8 mouse cellular contexts compared by ENCODE assay signal in genomic region chr10:121427136-121427535, GRCm38 (mm10). TPM values are rescaled to one million over a fixed set of nuclear protein-coding genes. Genes with fewer than 3 reads are reported as not detected.
DNase-seq lines count a peak whose midpoint lies in the region; ATAC-seq and TF ChIP-seq lines count a peak whose summit lies in the region.

No protein-coding gene starts in this region.

- H3K4me3 ChIP-seq in left cerebral cortex, adult 2 months = no peak overlapping the region
- no peak overlapping the region for H3K4me3 ChIP-seq in bone marrow macrophage, adult 2 months (ENCODE audit: insufficient read depth, low read length)
- H3K4me3 ChIP-seq in kidney, postnatal 0 days (replicated peaks; ENCODE audit: low read depth, low read length) = no peak overlapping the region
- H3K4me3 ChIP-seq in hindbrain, embryonic 14.5 days (replicated peaks; ENCODE audit: low read length) = no peak overlapping the region

- no peak for TF ChIP-seq POLR2A in bone marrow macrophage, adult 2 months (IDR thresholded peaks at IDR 0.05; ENCODE audit: borderline replicate concordance, low read depth, low read length)

- H3K9me3 ChIP-seq in kidney, postnatal 0 days (replicated peaks; ENCODE audit: low read length) = no peaks in the 10 kb centered on the region
- H3K9me3 ChIP-seq in hindbrain, embryonic 14.5 days (ENCODE audit: control insufficient read depth, low read length) = no peaks in the 10 kb centered on the region

- no peaks in the 10 kb centered on the region for H3K27me3 ChIP-seq in kidney, postnatal 0 days (ENCODE audit: insufficient read depth, low read length)
- H3K27me3 ChIP-seq in hindbrain, embryonic 14.5 days (ENCODE audit: control insufficient read depth, insufficient read depth, low read length) = no peaks in the 10 kb centered on the region

- no peaks in the 10 kb centered on the region for H3K36me3 ChIP-seq in kidney, postnatal 0 days (ENCODE audit: insufficient read depth, low read length)
- no peaks in the 10 kb centered on the region for H3K36me3 ChIP-seq in hindbrain, embryonic 14.5 days (replicated peaks; ENCODE audit: control insufficient read depth, insufficient read depth)

- TF ChIP-seq CTCF in left cerebral cortex, adult 2 months (IDR thresholded peaks at IDR 0.05) = peak; percentile 48
- TF ChIP-seq CTCF in bone marrow macrophage, adult 2 months (IDR thresholded peaks at IDR 0.05; ENCODE audit: low read depth, low read length) = peak; percentile 51; the same call in 1 of the 2 replicates
- peak; percentile 67 for TF ChIP-seq CTCF in kidney, postnatal 0 days (IDR thresholded peaks at IDR 0.05; ENCODE audit: low read depth)

- DNase-seq in left cerebral cortex, adult 2 months (ENCODE audit: extremely low spot score in 1 of 2, low spot score in 2 of 2) = no peak
- no peak for DNase-seq in left cerebral cortex, adult 18-20 months (ENCODE audit: low spot score in 2 of 2)
- DNase-seq in kidney, postnatal 0 days (ENCODE audit: low spot score) = no peak
- DNase-seq in spleen, adult 12 weeks (ENCODE audit: low spot score) = peak; percentile 24
- no peak for DNase-seq in left cerebral cortex, adult 8-10 months (ENCODE audit: low spot score in 2 of 2)
- DNase-seq in right cerebral cortex, adult 18-20 months = no peak
- no peak for DNase-seq in hindbrain, embryonic 14.5 days (ENCODE audit: low spot score)

- H3K4me1 ChIP-seq in bone marrow macrophage, adult 2 months (ENCODE audit: control insufficient read depth, insufficient read depth, low read length) = peaks cover 80% of the 10 kb centered on the region
- peaks cover 53% of the 10 kb centered on the region for H3K4me1 ChIP-seq in kidney, postnatal 0 days (replicated peaks; ENCODE audit: insufficient read depth, low read length)
- H3K4me1 ChIP-seq in hindbrain, embryonic 14.5 days (replicated peaks; ENCODE audit: control insufficient read depth, insufficient read depth, low read length) = peaks cover 28% of the 10 kb centered on the region

- no peak for ATAC-seq in kidney, postnatal 0 days (replicated peaks; ENCODE audit: low FRiP score, low read depth)
- no peak for ATAC-seq in hindbrain, embryonic 14.5 days (ENCODE audit: low FRiP score)

- H3K27ac ChIP-seq in left cerebral cortex, adult 2 months = peak overlapping the region; percentile 80
- peak overlapping the region; percentile 61 for H3K27ac ChIP-seq in bone marrow macrophage, adult 2 months (ENCODE audit: insufficient read depth, low read depth, low read length)
- H3K27ac ChIP-seq in kidney, postnatal 0 days = peak overlapping the region; percentile 70
- no peak overlapping the region for H3K27ac ChIP-seq in hindbrain, embryonic 14.5 days

- H3K9ac ChIP-seq in kidney, postnatal 0 days (ENCODE audit: low read depth, low read length) = no peak overlapping the region
- H3K9ac ChIP-seq in hindbrain, embryonic 14.5 days = no peak overlapping the region

- H3K4me2 ChIP-seq in kidney, postnatal 0 days (ENCODE audit: low read length) = no peak overlapping the region
- no peak overlapping the region for H3K4me2 ChIP-seq in hindbrain, embryonic 14.5 days (replicated peaks)

- WGBS in kidney, postnatal 0 days = 56% methylated on average over 5 of the region's 5 CpGs
- 63% methylated on average over 5 of the region's 5 CpGs for WGBS in hindbrain, embryonic 14.5 days

- intact Hi-C loops in left cerebral cortex, adult 2 months (cut with DNase I) = loop anchor here (5.0 kb wide), 1 partner anchor 80 kb away; no protein-coding TSS in a partner anchor

RNA-seq across cellular contexts. Expression of gene Rassf3, which starts 49.0 kb away (rescaled TPM):
- total RNA-seq in left cerebral cortex, adult 2 months (2021) = 10 to 100 TPM; 39.4 to 40.1 TPM
- 10 to 100 TPM; 39.4 to 49.7 TPM for total RNA-seq in left cerebral cortex, adult 18-20 months (2021)
- 59.8 and 65.1 TPM in 2 replicates for polyA plus RNA-seq in bone marrow macrophage, adult 2 months (2012; ENCODE audit: insufficient read depth, insufficient read length, missing spikeins)
- 11.9 and 12.5 TPM in 2 replicates for polyA plus RNA-seq in kidney, postnatal 0 days (2015; fragmentation: Nextera tagmentation; extraction: Ambion mirVana)
- 10 to 100 TPM; 43.2 to 52.0 (median 45.0) TPM for total RNA-seq in left cerebral cortex, adult 8-10 months (2022)
- polyA plus RNA-seq in hindbrain, embryonic 14.5 days (2014; fragmentation: Nextera tagmentation; extraction: Ambion mirVana) = 5.8 and 6.5 TPM in 2 replicates
